Mouse (Mus musculus): ENCODE data around the gene Ccnf.

Ccnf gene

DNA sequence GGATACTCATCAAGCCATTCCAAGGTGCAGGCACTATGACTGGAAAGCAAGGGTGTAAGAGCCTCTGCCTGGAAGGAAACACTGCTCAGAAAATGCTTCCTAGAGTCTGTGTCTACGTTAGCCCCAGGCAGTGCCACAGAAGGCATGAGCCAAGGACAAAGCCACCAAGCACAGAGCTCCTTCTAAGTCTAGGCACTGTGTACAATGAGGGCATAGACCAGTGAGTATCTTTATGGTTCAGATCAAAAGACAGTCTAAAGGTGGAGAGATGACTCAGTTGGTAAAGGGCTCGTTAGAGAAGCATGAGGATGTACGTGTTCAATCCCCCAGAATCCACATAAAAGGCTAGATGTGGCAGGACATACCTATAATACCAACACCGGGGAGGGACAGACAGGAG, 50.2 kb downstream of the Ccnf start:
- DNase-seq (ENCODE audit: low spot score) = no peak

- DNase-seq (ENCODE audit: low spot score) = no peak
These were observed 51.5 kb downstream of the Ccnf start for GRCm38 (mm10) chr17:24199741-24200140.

DNA sequence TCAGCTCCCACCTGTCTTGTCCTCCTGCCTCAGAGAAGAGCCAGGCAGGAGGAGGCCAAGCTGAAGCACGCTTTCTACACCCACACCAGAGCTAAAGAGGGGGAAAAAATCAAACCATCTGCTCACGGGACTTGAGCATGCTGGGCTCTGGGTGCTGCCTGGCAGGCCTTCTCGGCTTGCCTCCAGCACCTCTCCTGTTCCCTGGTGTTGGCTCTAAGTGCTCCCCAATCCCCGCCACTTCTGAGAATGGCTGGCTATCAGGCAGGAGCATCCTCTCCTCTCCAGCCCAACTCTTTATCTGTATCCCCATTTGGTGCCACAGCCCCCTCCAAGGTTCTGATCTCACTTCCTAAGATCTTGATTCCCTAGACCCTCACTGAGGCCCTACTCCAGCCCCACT, 52.0 kb downstream of the Ccnf start:
- no peak for DNase-seq (ENCODE audit: low spot score)

GRCm38 (mm10) chr17:24197032-24197824, 54.1 kb downstream of the Ccnf start:
- DNase-seq (ENCODE audit: low spot score) = no peak

DNA sequence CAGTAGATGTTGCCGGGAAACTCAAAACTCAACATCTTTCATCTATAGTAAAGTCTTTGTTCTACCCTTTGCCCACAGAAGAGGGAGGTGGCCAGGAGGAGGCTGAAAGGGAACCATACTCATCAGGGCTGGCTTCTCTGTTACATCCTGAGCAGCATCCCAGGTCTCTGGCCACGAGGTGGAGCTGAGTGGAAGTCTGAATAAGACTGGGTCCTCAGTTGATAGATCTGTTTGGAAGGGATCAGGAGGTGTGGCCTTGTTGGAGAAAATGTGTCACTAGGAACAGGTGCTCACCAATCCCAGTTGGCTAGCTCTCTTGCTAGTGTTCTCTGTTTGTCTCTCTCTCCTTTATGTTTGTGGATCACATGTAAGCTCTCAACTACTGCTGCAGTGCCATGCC, 55.9 kb downstream of the Ccnf start:
- DNase-seq (ENCODE audit: low spot score) = no peak

DNA sequence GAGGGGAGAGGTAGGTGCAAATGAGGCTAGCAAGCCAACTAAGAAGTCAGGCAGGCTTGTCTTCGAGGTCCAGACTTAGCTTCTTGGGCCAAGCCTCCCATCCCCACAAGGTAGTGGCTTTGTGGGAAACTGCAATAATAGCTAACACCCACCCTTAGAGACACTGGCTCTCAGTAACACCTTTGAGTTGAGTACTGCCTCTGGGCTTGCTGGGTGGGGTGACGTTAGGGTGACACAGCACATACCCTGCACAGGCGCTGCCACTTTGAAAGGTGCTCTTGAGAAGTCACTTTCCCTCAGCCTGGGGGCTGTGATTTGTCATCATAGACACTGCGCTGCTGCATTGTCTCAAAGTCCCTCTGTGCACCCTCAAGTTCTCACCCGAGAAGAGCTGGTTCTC, 57.5 kb downstream of the Ccnf start:
- no peak for DNase-seq (ENCODE audit: low spot score)

DNA sequence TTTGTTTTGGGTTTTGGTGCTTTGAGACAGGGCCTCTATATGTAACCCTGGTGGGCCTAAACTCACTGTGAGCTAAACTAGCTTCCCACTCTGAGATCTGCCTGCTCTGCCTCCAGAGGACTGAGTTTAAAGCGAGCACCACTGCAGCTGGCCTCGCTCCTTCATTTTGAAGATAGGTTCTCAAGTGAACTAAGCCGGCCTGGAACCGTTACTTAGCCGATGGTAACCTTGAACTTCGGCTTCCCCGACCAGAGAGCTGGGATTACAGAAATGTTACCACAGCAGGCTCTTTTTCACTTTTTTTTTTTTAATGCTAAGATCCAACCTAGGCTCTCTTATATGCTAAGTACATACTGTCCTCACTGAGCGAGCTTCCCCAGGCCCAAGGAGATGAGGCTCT, 58.0 kb downstream of the Ccnf start:
- no peak for DNase-seq (ENCODE audit: low spot score)

GRCm38 (mm10) chr17:24192848-24193247, 58.4 kb downstream of the Ccnf start:
- DNase-seq (ENCODE audit: low spot score) = no peak

- no peak for DNase-seq (ENCODE audit: low spot score)
These were observed 59.8 kb downstream of the Ccnf start for GRCm38 (mm10) chr17:24191481-24191880.

GRCm38 (mm10) chr17:24190934-24191333, 60.4 kb downstream of the Ccnf start:
- no peak for DNase-seq (ENCODE audit: low spot score)

- no peak for DNase-seq (ENCODE audit: low spot score)
These were observed 77.0 kb downstream of the Ccnf start for GRCm38 (mm10) chr17:24174259-24174658.

DNA sequence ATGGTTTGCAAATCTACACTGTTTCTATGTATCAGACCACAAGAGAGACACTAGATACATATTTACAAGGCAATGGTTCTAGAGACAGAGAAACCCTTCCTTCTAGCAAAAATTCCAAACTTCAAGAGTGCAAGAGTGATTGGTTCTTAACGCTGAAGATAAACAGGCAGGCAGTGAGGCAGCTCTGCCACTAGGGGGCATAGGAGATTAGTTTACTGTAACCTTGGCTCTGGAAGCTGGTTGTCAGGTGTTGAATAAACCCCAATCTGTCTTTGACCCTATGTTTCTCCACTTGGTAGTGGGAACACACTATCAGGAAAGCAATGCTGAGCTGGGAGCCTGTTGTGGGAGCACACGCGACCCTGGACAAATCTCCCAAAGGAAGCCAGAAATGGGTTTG, 77.9 kb downstream of the Ccnf start:
- DNase-seq (ENCODE audit: low spot score) = peak; percentile 51
